Comparison of ENCODE assay signal across 12 mouse cellular contexts in genomic region chr9:56374401-56374800, GRCm38 (mm10). TPM values are rescaled to one million over a fixed set of nuclear protein-coding genes. Genes with fewer than 3 reads are reported as not detected.
A peak's percentile ranks its signal among the peaks of the same experiment; 100 is the strongest.
DNase-seq lines count a peak whose midpoint lies in the region; ATAC-seq lines count a peak whose summit lies in the region.
"Had no signal": no experiment of that assay in that cellular context is flagged by ENCODE, and none has a peak within 500 bp of the region (broad histone marks: within the 10 kb centered on the region; RNA-seq: fewer than 3 reads in every experiment).

No protein-coding gene starts in this region.

- H3K4me1 ChIP-seq in neural tube, embryonic 15.5 days = no peaks in the 10 kb centered on the region

- H3K9me3 ChIP-seq in neural tube, embryonic 15.5 days (replicated peaks) = no peaks in the 10 kb centered on the region

- H3K4me3 ChIP-seq in neural tube, embryonic 15.5 days (replicated peaks) = no peak overlapping the region

- ATAC-seq in frontal cortex, adult (ENCODE audit: low TSS enrichment) = peak; percentile 84
- ATAC-seq in neural tube, embryonic 15.5 days (ENCODE audit: low FRiP score) = no peak
- no peak for ATAC-seq in granulocyte monocyte progenitor cell, adult 5-6 weeks (replicated peaks; ENCODE audit: poor library complexity, severe bottlenecking)
- ATAC-seq: midbrain, embryonic 16.5 days had no signal

- H3K36me3 ChIP-seq in neural tube, embryonic 15.5 days = no peaks in the 10 kb centered on the region

- no peaks in the 10 kb centered on the region for H3K27me3 ChIP-seq in neural tube, embryonic 15.5 days (replicated peaks)
- H3K27me3 ChIP-seq: CH12.LX had no signal

- no peak for DNase-seq in frontal cortex, postnatal 10 days (ENCODE audit: low spot score in 2 of 2)
- DNase-seq in layer of hippocampus, adult 9-11 months = peak; percentile 32
- DNase-seq in layer of hippocampus, postnatal 10 days (ENCODE audit: low spot score in 2 of 2) = no peak
- DNase-seq in 416B (ENCODE audit: low read depth) = peak; percentile 50
- DNase-seq in fibroblast of lung, adult 2 months (ENCODE audit: low read depth) = peak; percentile 54
- DNase-seq: gastrocnemius, postnatal 25 days; heart, postnatal 4 days had no signal

- no peak overlapping the region for H3K27ac ChIP-seq in neural tube, embryonic 15.5 days (replicated peaks)

- no peak overlapping the region for H3K9ac ChIP-seq in neural tube, embryonic 15.5 days (replicated peaks)

- WGBS in neural tube, embryonic 15.5 days = 76% methylated on average over 4 of the region's 4 CpGs

- H3K4me2 ChIP-seq in neural tube, embryonic 15.5 days = no peak overlapping the region

RNA-seq across cellular contexts. Expression of gene Peak1, which starts 43.5 kb away (rescaled TPM):
- 10 to 100 TPM; 30.1 to 34.4 TPM for total RNA-seq in layer of hippocampus, postnatal 10 days (2021)
- polyA plus RNA-seq in neural tube, embryonic 15.5 days (2015; fragmentation: Nextera tagmentation; extraction: Ambion mirVana) = 6.5 and 8.1 TPM in 2 replicates
- 16.0 and 25.3 TPM in 2 replicates for total RNA-seq in granulocyte monocyte progenitor cell, adult 5-6 weeks (2014; fragmentation: Nextera tagmentation)
- total RNA-seq in granulocyte monocyte progenitor cell, adult 5-6 weeks (2017) = 8.8 and 11.6 TPM in 2 replicates

RNA-seq across cellular contexts. Expression of gene Hmg20a, which starts 44.0 kb away (rescaled TPM):
- total RNA-seq in layer of hippocampus, postnatal 10 days (2021) = 10 to 100 TPM; 60.3 to 62.8 TPM
- polyA plus RNA-seq in neural tube, embryonic 15.5 days (2015; fragmentation: Nextera tagmentation; extraction: Ambion mirVana) = 69.4 and 72.6 TPM in 2 replicates
- 19.6 and 29.8 TPM in 2 replicates for total RNA-seq in granulocyte monocyte progenitor cell, adult 5-6 weeks (2014; fragmentation: Nextera tagmentation)
- total RNA-seq in granulocyte monocyte progenitor cell, adult 5-6 weeks (2017) = 15.7 and 20.3 TPM in 2 replicates

Comparison
In these comparisons a context has a peak if more than half of its experiments do, and no peak if none do; other contexts are left out.
1. DNase-seq: peak in layer of hippocampus, adult 9-11 months (single experiment), 416B (single experiment) and fibroblast of lung, adult 2 months (single experiment); none in frontal cortex, postnatal 10 days (0 of 2) and layer of hippocampus, postnatal 10 days (0 of 2).